Mouse (Mus musculus): Measurements from ENCODE around the gene Mettl1. TPM values are rescaled to one million over a fixed set of nuclear protein-coding genes. Genes with fewer than 3 reads are reported as not detected.

The Mettl1 gene
- polyA plus RNA-seq, 1 experiment, result 14.6 TPM

DNA sequence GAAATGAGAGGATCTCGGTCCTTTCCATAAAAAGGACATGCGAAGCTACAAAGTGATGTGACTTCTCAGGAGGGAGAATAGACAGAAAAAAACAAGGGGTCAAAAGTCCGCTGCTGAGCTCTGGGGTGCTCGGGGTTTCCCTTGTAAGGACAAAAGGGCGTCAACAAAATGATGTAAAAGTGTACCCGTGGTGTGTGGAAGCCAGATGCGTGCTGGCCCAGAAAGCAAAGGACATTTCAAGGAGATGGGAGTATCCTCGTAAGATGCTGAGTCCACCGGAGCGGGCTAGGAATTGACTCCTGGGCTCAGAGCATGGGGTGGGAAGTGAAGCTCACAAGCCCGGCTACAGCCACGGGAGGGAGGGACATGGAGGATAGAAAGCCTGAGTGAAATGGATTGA lies 3.6 kb upstream of the Mettl1 start:
- 76% methylated on average over 12 of the region's 12 CpGs for WGBS
- no peak overlapping the region for H3K4me3 ChIP-seq (replicated peaks; ENCODE audit: control insufficient read depth, low read depth, low read length)
- H3K4me1 ChIP-seq (ENCODE audit: control insufficient read depth, insufficient read depth, low read length), result peaks cover 1% of the 10 kb centered on the region; the same call in 1 of the 2 replicates
- H3K27ac ChIP-seq (ENCODE audit: control insufficient read depth, insufficient read depth, low read depth, low read length, poor library complexity), result no peak overlapping the region
- no peak for TF ChIP-seq POLR2A (IDR thresholded peaks at IDR 0.05; ENCODE audit: borderline replicate concordance, control insufficient read depth, low read depth, low read length)
- no peak for TF ChIP-seq CTCF (IDR thresholded peaks at IDR 0.05; ENCODE audit: control insufficient read depth, insufficient read depth, low read length)

DNA sequence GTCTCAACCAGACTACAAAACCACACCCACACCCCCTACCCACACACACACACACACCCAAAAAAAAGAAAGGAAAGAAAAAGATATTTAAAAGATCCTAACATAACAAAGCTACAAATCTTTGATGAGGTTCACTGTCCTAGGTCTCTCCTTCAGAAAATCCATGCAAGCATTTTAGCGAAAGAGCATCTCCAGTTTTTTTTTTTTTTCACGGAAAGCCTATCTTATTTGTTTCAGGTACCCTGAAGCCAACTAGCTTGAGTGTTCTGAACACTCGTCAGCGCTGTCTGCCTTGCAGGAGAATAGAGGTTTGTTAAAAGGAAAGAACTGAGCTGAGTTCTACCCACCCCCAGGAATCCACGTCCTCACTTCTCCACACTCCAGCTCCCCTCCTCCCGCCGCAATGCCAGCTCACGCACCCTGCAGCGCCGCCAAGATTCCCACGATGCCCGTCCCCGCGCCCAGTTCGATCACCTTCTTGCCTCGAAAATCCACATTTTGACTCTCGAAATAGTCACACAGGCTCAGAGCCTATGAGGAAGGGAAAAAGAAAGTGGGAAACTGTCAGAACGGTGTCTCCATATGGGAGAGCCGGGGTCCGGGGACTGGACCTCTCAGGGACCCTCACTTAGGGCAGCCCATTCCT lies 522 bp upstream of the Mettl1 start:
- TF ChIP-seq CTCF (IDR thresholded peaks at IDR 0.05; ENCODE audit: control insufficient read depth, insufficient read depth, low read length) (no peak), POLR2A (IDR thresholded peaks at IDR 0.05; ENCODE audit: borderline replicate concordance, control insufficient read depth, low read depth, low read length) (no peak)
- Histone ChIP-seq H3K4me3 (replicated peaks; ENCODE audit: control insufficient read depth, low read depth, low read length) (peak overlapping the region; percentile 82), H3K4me1 (ENCODE audit: control insufficient read depth, insufficient read depth, low read length) (peaks cover 1% of the 10 kb centered on the region; the same call in 1 of the 2 replicates), H3K27ac (ENCODE audit: control insufficient read depth, insufficient read depth, low read depth, low read length, poor library complexity) (no peak overlapping the region)
- WGBS, result 2% methylated on average over 20 of the region's 20 CpGs

DNA sequence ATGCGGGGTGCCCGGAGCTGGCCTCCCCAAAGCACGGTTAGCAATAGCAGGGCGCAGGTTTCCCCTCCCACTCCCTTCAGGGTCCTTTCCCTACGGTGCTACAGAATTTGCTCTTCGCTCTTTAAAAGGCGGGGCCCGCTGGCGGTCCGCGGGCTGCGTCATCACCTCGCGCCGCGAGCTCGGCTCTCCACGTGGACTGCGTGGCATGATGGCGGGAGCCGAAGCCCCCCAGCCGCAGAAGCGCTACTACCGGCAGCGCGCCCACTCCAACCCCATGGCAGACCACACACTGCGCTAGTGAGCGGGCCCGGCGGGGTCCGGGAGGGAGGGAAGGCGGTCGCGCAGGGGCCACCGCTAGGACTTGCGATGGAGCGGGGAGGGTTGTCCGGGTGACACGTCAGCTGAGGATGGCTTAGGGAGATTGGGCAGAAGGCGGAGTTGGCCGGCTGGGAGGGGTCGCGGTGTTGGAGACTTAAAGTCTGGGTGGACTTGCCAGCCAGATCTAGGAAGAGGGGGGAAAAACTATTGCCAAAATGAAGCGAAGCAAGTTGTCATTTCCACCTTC lies 642 bp downstream of the Mettl1 start:
- peak overlapping the region; percentile 48; the same call in 1 of the 2 replicates for H3K27ac ChIP-seq (ENCODE audit: control insufficient read depth, insufficient read depth, low read depth, low read length, poor library complexity)
- TF ChIP-seq CTCF (IDR thresholded peaks at IDR 0.05; ENCODE audit: control insufficient read depth, insufficient read depth, low read length), result no peak
- TF ChIP-seq POLR2A (IDR thresholded peaks at IDR 0.05; ENCODE audit: borderline replicate concordance, control insufficient read depth, low read depth, low read length), result no peak; the same call in 1 of the 2 replicates
- WGBS, result 1% methylated on average over 44 of the region's 44 CpGs

DNA sequence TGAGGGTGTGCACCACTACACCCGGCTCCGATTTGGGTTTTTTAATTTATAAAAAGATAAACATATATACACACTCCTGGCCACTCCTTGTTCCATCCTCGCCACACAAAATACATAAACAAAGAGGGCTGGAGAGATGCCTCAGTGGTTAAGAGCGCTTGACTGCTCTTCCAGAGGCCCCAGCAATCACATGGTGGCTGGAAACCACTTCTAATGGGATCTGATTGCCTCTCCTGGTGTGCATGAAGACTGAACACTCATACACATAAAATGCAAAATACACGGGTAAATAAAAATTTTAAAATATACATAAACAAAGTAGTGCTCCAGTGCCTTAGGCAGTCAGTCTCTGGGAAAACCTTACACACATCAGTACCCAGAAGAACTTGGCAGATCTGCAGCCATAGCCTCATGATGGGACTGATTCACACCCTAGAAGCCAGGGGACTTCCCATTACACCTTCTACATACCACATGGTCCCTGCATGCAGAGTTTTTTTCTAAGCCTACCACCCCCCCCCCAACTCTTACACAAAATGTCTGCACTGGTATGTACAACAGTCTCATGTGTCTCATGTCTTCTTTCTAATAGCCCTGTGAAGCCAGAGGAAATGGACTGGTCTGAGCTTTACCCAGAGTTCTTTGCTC lies 1.4 kb downstream of the Mettl1 start:
- TF ChIP-seq POLR2A (IDR thresholded peaks at IDR 0.05; ENCODE audit: borderline replicate concordance, control insufficient read depth, low read depth, low read length) (no peak), CTCF (IDR thresholded peaks at IDR 0.05; ENCODE audit: control insufficient read depth, insufficient read depth, low read length) (no peak)
- Histone ChIP-seq H3K4me3 (replicated peaks; ENCODE audit: control insufficient read depth, low read depth, low read length) (peak overlapping the region; percentile 82), H3K27ac (ENCODE audit: control insufficient read depth, insufficient read depth, low read depth, low read length, poor library complexity) (no peak overlapping the region), H3K4me1 (ENCODE audit: control insufficient read depth, insufficient read depth, low read length) (peaks cover 1% of the 10 kb centered on the region; the same call in 1 of the 2 replicates)
- WGBS, result 14% methylated on average over 5 of the region's 5 CpGs

More for the DNA sequence above, 642 bp downstream of the Mettl1 start:
- H3K4me3 ChIP-seq (replicated peaks; ENCODE audit: control insufficient read depth, low read depth, low read length), result peak overlapping the region; percentile 82
- peaks cover 1% of the 10 kb centered on the region; the same call in 1 of the 2 replicates for H3K4me1 ChIP-seq (ENCODE audit: control insufficient read depth, insufficient read depth, low read length)

DNA sequence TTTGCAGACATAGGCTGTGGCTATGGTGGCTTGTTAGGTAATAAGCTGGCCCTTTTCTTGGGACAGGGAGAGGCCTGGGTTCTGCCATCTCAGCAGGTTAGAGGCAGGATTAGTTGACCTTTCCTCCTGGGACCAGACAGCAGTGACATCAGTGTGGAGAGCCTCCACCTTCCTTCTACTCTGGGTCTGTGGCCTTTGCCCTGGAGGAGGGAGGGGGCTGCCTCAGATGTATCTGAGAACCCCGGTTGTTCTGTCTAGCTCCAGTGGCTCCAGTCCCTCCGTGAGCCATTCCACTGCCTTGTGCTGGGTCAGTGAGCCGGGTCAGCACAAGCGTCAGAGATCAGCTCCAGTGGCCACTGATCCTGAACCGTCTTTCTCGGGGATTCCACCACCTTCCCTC lies 2.0 kb downstream of the Mettl1 start:
- Histone ChIP-seq H3K27ac (ENCODE audit: control insufficient read depth, insufficient read depth, low read depth, low read length, poor library complexity) (no peak overlapping the region), H3K4me3 (replicated peaks; ENCODE audit: control insufficient read depth, low read depth, low read length) (no peak overlapping the region), H3K4me1 (ENCODE audit: control insufficient read depth, insufficient read depth, low read length) (peaks cover 1% of the 10 kb centered on the region; the same call in 1 of the 2 replicates)
- WGBS, result 90% methylated on average over 6 of the region's 6 CpGs
- TF ChIP-seq CTCF (IDR thresholded peaks at IDR 0.05; ENCODE audit: control insufficient read depth, insufficient read depth, low read length) (no peak), POLR2A (IDR thresholded peaks at IDR 0.05; ENCODE audit: borderline replicate concordance, control insufficient read depth, low read depth, low read length) (no peak)

DNA sequence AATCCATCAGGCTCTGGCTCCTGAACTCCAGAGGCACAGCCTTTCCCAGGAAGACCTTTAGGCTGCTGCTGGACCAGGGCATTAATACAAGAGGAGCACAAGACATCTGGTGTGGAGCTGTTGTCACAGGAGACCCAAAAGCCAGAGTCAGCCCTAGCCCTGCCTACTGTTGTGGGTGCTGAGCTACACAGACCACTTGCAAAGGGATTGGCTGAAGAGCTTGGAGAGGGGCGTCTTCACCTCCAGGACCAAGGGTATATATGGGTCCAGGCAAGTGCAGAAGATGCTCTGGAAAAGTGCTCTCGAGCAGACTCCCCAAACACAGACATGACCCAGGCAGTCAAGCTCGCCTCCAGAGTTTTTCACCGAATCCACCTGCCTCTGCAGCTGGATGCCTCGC lies 6.7 kb downstream of the Mettl1 start, which contains the start of gene Cyp27b1:
Gene Cyp27b1, plus strand, starts transcription at position 297 of the 400 bp plus-strand sequence.
- Histone ChIP-seq H3K4me1 (ENCODE audit: control insufficient read depth, insufficient read depth, low read length) (no peaks in the 10 kb centered on the region), H3K27ac (ENCODE audit: control insufficient read depth, insufficient read depth, low read depth, low read length, poor library complexity) (no peak within 1 kb of the TSS), H3K4me3 (replicated peaks; ENCODE audit: control insufficient read depth, low read depth, low read length) (no peak within 1 kb of the TSS)
- TF ChIP-seq POLR2A (IDR thresholded peaks at IDR 0.05; ENCODE audit: borderline replicate concordance, control insufficient read depth, low read depth, low read length) (no peak), CTCF (IDR thresholded peaks at IDR 0.05; ENCODE audit: control insufficient read depth, insufficient read depth, low read length) (no peak)
- 38% methylated on average over 5 of the region's 5 CpGs for WGBS

DNA sequence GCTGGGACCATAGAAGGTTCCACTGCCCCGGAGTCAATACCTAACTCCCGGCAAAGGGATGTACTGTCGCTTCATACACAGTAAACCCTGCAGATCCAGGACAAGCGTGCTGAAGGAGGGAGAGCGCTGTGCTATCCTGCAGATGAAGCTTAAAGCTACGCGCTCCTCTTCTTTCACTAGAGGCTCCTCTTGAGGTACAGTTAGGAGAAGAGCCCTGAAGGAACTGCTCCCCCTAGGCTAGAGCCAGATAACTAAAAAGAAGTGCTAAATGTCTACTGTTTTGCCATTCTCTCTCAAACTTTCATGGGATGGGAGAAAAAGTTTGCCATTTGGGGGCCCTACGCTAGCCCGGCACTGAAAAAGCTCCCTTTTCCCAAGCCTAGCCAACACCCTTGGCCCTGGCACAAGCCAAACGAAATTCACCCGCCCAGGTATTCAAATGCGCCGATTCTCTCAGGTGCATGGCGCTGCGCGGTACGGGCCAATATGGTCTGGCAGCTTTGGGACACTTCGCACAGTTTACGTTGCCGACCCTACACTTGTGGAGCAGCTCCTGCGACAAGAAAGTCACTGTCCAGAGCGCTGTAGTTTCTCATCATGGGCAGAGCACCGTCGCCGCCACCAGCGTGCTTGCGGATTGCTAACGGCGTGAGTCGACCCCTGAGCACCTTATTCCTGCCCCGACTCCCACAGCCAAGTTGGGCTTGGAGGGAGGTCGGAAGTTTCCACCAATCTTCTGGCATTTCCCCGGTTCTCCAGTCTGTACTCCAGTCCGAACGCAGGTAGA lies 7.6 kb downstream of the Mettl1 start:
- Histone ChIP-seq H3K27ac (ENCODE audit: control insufficient read depth, insufficient read depth, low read depth, low read length, poor library complexity) (no peak overlapping the region), H3K4me3 (replicated peaks; ENCODE audit: control insufficient read depth, low read depth, low read length) (no peak overlapping the region), H3K4me1 (ENCODE audit: control insufficient read depth, insufficient read depth, low read length) (no peaks in the 10 kb centered on the region)
- 7% methylated on average over 35 of the region's 35 CpGs for WGBS
- TF ChIP-seq POLR2A (IDR thresholded peaks at IDR 0.05; ENCODE audit: borderline replicate concordance, control insufficient read depth, low read depth, low read length) (no peak), CTCF (IDR thresholded peaks at IDR 0.05; ENCODE audit: control insufficient read depth, insufficient read depth, low read length) (no peak)
